Mouse (Mus musculus) MEL (cell line): ENCODE results near the gene Scyl2.

Experiments
- CTCF ChIP-seq, 3 experiments: IDR thresholded peaks in 2 of 3; conservative IDR thresholded peaks in 1 of 3; 2 replicates each; pipeline ENCODE4 v1.5.1; 2011 to 2012; ENCODE audit warnings: low read length in 3 of 3, low read depth in 2 of 3, mild to moderate bottlenecking in 2 of 3, improper control_type of control experiment in 1 of 3, inconsistent platforms in 1 of 3, mixed read lengths in 1 of 3, moderate library complexity in 1 of 3; ENCODE audit not compliant: control insufficient read depth in 1 of 3, insufficient read depth in 1 of 3, poor library complexity in 1 of 3, severe bottlenecking in 1 of 3
- ELF1 ChIP-seq: IDR thresholded peaks from 2 replicates; pipeline ENCODE4 v1.6.1; 2014; ENCODE audit warnings: low read depth, mild to moderate bottlenecking, inconsistent platforms, low read length, improper control_type of control experiment, moderate library complexity
- EP300 ChIP-seq, 2 experiments: IDR thresholded peaks; 2 replicates each; pipeline ENCODE4 v1.6.1; 2011; ENCODE audit warnings: improper control_type of control experiment in 2 of 2, low read length in 2 of 2, low read depth in 1 of 2, mild to moderate bottlenecking in 1 of 2
- GABPA ChIP-seq: IDR thresholded peaks from 2 replicates; pipeline ENCODE4 v1.6.1; 2012; ENCODE audit warnings: low read depth, mild to moderate bottlenecking, inconsistent platforms, low read length, improper control_type of control experiment, moderate library complexity
- HCFC1 ChIP-seq: IDR thresholded peaks from 2 replicates; pipeline ENCODE4 v1.6.1; 2012; ENCODE audit warnings: low read depth, mild to moderate bottlenecking, inconsistent platforms, low read length, improper control_type of control experiment, moderate library complexity
- KAT2A ChIP-seq: conservative IDR thresholded peaks from 2 replicates; pipeline ENCODE4 v1.6.1; 2012; ENCODE audit warnings: low read depth, low read length, improper control_type of control experiment, inconsistent platforms
- POLR2A ChIP-seq, 2 experiments: IDR thresholded peaks; 2 replicates each; pipeline ENCODE4 v1.6.1; 2011 to 2012; ENCODE audit warnings: low read length in 2 of 2, mild to moderate bottlenecking in 2 of 2, control low read depth in 1 of 2, improper control_type of control experiment in 1 of 2, low read depth in 1 of 2, moderate library complexity in 1 of 2; ENCODE audit not compliant: control insufficient read depth in 1 of 2, insufficient read depth in 1 of 2, poor library complexity in 1 of 2
- POLR2AphosphoS2 ChIP-seq: IDR thresholded peaks from 2 replicates; pipeline ENCODE4 v1.6.1; 2011; ENCODE audit warnings: low read length, improper control_type of control experiment
- RAD21 ChIP-seq: IDR thresholded peaks from 2 replicates; pipeline ENCODE4 v1.6.1; 2011; ENCODE audit warnings: mild to moderate bottlenecking, low read depth, low read length, improper control_type of control experiment
- TCF12 ChIP-seq: IDR thresholded peaks from 2 replicates; pipeline ENCODE4 v1.6.1; 2014; ENCODE audit warnings: low read depth, mild to moderate bottlenecking, inconsistent platforms, low read length, improper control_type of control experiment, moderate library complexity
- USF1 ChIP-seq: IDR thresholded peaks from 2 replicates; pipeline ENCODE4 v1.6.1; 2014; ENCODE audit warnings: low read depth, mild to moderate bottlenecking, inconsistent platforms, low read length, improper control_type of control experiment, moderate library complexity
- ZNF384 ChIP-seq: IDR thresholded peaks from 2 replicates; pipeline ENCODE4 v1.6.1; 2012; ENCODE audit warnings: low read depth, mild to moderate bottlenecking, inconsistent platforms, low read length, improper control_type of control experiment

- TF ChIP-seq EP300 (IDR thresholded peaks at IDR 0.05; ENCODE audit: low read depth in 1 of 2, low read length in 2 of 2) (peak in 1 of 2 experiments; percentile 41; a peak in 2 of 4 replicates), GABPA (no peak), TCF12 (no peak), POLR2A (IDR thresholded peaks at IDR 0.05; ENCODE audit: control insufficient read depth in 1 of 2, insufficient read depth in 1 of 2, low read depth in 1 of 2, low read length in 2 of 2, poor library complexity in 1 of 2) (no peak), KAT2A (no peak), POLR2AphosphoS2 (no peak), CTCF (IDR thresholded peaks at IDR 0.05 in 2 of 3, conservative IDR thresholded peaks at IDR 0.05 in 1 of 3; ENCODE audit: control insufficient read depth in 1 of 3, insufficient read depth in 1 of 3, low read depth in 2 of 3, low read length in 3 of 3, poor library complexity in 1 of 3, severe bottlenecking in 1 of 3) (no peak), USF1 (no peak), RAD21 (no peak), ELF1 (no peak), ZNF384 (no peak), HCFC1 (no peak)
Measured at GRCm38 (mm10) chr10:89682157-89682556, 3.9 kb downstream of the Scyl2 start.
